Mouse (Mus musculus) neutrophil, adult 5-6 weeks (primary cell): ENCODE results near the gene Gm21882. TPM values are rescaled to one million over a fixed set of nuclear protein-coding genes. Genes with fewer than 3 reads are reported as not detected.
"Not testable (repeated sequence)": the region's sequence is repeated elsewhere in the genome, so short reads cannot be mapped to it uniquely, and the experiment has no call there.

Experiments
- ATAC-seq: fragments of 151-379, 151-347 bp; 2 replicates; pipeline ENCODE4 v1.8.0; 2017; ENCODE audit warnings: mild to moderate bottlenecking, moderate TSS enrichment; ENCODE audit not compliant: insufficient number of reproducible peaks, poor library complexity, low FRiP score, severe bottlenecking; ENCODE audit errors: extremely low read depth
- total RNA-seq: library from RNA; stranded (forward); fragments of 200-1000 nt; gene quantifications from 2 replicates; pipeline ENCODE4 v1.2.3, GENCODE M21; 2017

The Gm21882 gene
- total RNA-seq = not detected in 2 replicates

DNA sequence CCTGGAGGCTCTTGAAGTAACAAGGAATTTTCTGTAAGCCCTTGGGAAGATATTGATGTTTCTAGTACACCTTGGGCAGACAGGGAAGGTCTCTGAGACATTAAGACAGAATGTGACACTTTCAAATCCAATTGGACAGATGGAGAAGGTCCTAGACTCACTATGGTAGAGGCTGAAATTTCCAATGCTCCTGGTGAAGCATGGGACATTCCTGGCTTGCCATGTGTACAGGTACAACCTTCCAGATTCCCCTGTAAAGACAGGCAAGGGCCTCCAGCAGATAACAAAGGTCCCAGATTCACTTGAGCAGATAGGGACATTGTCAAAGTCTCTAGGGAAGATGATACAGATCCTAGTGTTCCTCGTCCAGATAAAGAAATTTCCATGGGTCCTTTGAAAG is at the start of gene Gm21882:
Gm21882 (minus strand) TSS at position 101 of the 400 bp plus-strand sequence.
- not testable (repeated sequence) for ATAC-seq

Other genes with a start within 250 kb of the Gm21882 start
- not detected in 2 replicates for gene Gm21865, start 64.6 kb downstream of the Gm21882 start, total RNA-seq